Mouse (Mus musculus) lung, adult 2 months (tissue): ENCODE data around the gene Fam161a. TPM values are rescaled to one million over a fixed set of nuclear protein-coding genes. Genes with fewer than 3 reads are reported as not detected.
"Not testable (repeated sequence)": the region's sequence is repeated elsewhere in the genome, so short reads cannot be mapped to it uniquely, and the experiment has no call there.

Experiments
- DNase-seq: peaks from one replicate; pipeline ENCODE4 v3.0.0; 2022
- H3K4me1 ChIP-seq: fragments of 200-500 bp; 2 replicates; pipeline ENCODE4 v1.6.1; 2011; ENCODE audit warnings: low read length; ENCODE audit not compliant: control insufficient read depth, insufficient read depth
- H3K4me3 ChIP-seq: fragments of 200-500 bp; replicated peaks from 2 replicates; pipeline ENCODE3; 2011; ENCODE audit warnings: low read depth, mild to moderate bottlenecking, control low read depth, low read length; ENCODE audit errors: extremely low read depth
- CTCF ChIP-seq: fragments of 200-500 bp; IDR thresholded peaks from 2 replicates; pipeline ENCODE4 v1.5.1; 2011; ENCODE audit warnings: mild to moderate bottlenecking, low read length, control low read depth; ENCODE audit not compliant: insufficient read depth
- POLR2A ChIP-seq: fragments of 200-500 bp; IDR thresholded peaks from 2 replicates; pipeline ENCODE4 v1.6.1; 2011; ENCODE audit warnings: low read depth, mild to moderate bottlenecking, control low read depth, low read length, borderline replicate concordance; ENCODE audit errors: extremely low read depth
- WGBS: fragments of 180-500 bp; shearing (Covaris S2); methylation state at CpG from one replicate; pipeline ENCODE4 v1.1.7; 2018; 5-methylcytosine and 5-hydroxymethylcytosine counted together
- polyA plus RNA-seq: library from polyadenylated mRNA; depleted of rRNA; stranded (reverse); fragments of >200 nt; gene quantifications from 2 replicates; pipeline ENCODE4 v1.2.3, GENCODE M21; 2012; rRNA removed

Fam161a gene
- polyA plus RNA-seq, 1 experiment, result 6.3 TPM

DNA sequence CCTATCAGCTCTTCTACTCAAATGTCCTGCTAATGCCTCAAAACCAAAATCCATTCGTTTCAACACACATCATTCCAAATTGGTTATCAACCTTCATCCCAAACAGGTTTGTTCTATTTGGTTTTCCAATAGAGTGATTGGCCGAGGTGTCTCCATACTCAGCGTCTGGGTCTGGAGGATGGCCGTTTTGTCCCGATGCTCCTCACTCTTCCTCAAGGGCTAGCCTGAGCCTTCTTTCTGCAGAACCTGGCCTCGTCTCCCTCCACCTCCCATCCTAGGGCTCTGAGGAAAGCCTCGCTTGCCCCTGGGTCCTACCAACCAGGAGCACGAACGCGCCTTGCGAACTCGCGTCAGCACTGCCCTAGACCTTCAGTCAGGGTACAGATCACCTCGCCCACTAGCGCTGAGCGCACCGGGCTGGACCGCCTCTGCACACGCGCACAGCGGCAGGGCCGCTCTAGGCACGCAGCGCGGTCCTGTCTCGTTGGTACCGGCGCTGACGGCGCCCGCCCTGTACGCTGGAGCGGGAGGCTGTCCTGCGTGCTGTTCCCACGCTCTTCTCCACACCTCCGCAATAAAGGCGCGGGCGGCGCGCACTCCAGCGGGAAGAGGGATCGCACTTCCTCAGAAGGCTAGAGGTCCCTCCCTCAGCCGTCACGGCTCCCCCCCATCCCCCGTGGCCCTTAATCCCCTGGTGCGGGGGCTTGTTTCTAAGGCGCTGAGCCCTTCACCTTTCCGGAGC lies 60.2 kb downstream of the Fam161a start:
- DNase-seq, result peak; percentile 75
- no peaks in the 10 kb centered on the region for H3K4me1 ChIP-seq
- WGBS, result 1% methylated on average over 49 of the region's 49 CpGs
- TF ChIP-seq CTCF (no peak), POLR2A (peak; percentile 89; the same call in 1 of the 2 replicates)
- peak overlapping the region; percentile 73 for H3K4me3 ChIP-seq

- TF ChIP-seq CTCF (no peak), POLR2A (no peak)
- H3K4me3 ChIP-seq, result peak overlapping the region; percentile 73
- no peaks in the 10 kb centered on the region for H3K4me1 ChIP-seq
- no peak for DNase-seq
- WGBS, result 5% methylated on average over 10 of the region's 10 CpGs
Observed at GRCm38 (mm10) chr11:23068201-23068600, 60.9 kb downstream of the Fam161a start.

DNA sequence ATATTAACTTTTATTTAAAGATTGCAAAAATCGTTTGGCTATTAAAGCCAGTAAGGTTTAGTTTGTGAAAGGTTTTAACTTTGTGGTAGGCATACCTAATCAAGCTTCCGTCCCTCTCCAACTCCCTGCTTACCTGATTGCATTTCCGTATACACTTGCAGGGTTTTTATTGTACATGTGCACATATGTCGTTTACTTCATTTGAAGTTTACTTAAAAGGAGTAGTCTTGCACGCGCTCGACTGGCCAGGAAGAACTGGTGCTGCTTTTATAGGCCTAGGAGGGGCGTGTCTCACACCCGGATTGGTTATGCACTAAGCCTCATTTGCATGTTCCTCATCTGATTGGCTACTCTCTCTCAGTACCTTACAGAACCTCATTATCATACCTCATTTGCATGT lies 61.7 kb downstream of the Fam161a start:
- 86% methylated on average over 9 of the region's 9 CpGs for WGBS

GRCm38 (mm10) chr11:23074841-23075240 lies 67.5 kb downstream of the Fam161a start:
- no peak overlapping the region for H3K4me3 ChIP-seq
- no peak for DNase-seq
- TF ChIP-seq POLR2A (no peak), CTCF (no peak)
- 46% methylated on average over 7 of the region's 7 CpGs for WGBS
- H3K4me1 ChIP-seq, result no peaks in the 10 kb centered on the region

More for the DNA sequence above, 61.7 kb downstream of the Fam161a start:
- not testable (repeated sequence) for H3K4me1 ChIP-seq, H3K4me3 ChIP-seq, DNase-seq

DNA sequence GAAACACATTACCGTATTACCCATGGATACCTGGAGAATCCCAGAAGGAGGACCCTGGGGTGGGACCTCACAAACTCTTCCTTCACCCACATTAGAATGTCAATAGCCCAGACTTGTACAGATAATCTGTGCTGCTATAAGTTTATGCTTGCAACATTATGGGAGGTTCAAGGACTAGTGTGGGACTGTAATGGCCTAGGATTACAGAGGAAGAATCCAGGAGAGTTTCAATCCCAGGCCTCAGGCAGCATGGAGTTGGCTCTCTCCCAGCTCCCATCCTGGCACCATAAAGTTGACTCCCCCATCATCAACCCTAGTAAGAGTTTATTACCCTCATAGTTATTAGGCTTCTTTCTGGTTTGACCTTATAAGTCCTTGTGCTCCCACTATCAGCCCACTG lies 71.2 kb downstream of the Fam161a start:
- no peak for DNase-seq
- no peak for TF ChIP-seq CTCF
- no peak for TF ChIP-seq POLR2A
- no peak overlapping the region for H3K4me3 ChIP-seq
- no peaks in the 10 kb centered on the region for H3K4me1 ChIP-seq
- WGBS, result 95% methylated on average over 1 of the region's 1 CpGs

Other genes with a start within 250 kb of the Fam161a start
- gene B3gnt2, start 146.6 kb upstream of the Fam161a start, polyA plus RNA-seq, result 16.7 and 18.6 TPM in 2 replicates
- 10.2 and 11.5 TPM in 2 replicates for gene Zrsr1, start 35.5 kb upstream of the Fam161a start, polyA plus RNA-seq
- gene Gm28048, start 25.4 kb upstream of the Fam161a start, polyA plus RNA-seq, result not detected in 2 replicates
- gene Commd1, start 25.1 kb upstream of the Fam161a start, polyA plus RNA-seq, result 4.7 and 10.0 TPM in 2 replicates
- 123 and 181 TPM in 2 replicates for gene Cct4, start 17.0 kb upstream of the Fam161a start, polyA plus RNA-seq
- 5.6 and 7.1 TPM in 2 replicates for gene Xpo1, start 248.5 kb downstream of the Fam161a start, polyA plus RNA-seq